Mouse (Mus musculus) testis, postnatal 10 days (tissue): ENCODE measurements at regions not wholly inside any gene's neighbourhood (a gene's known extent, or its start where the extent isn't known, plus 50 kb on each side); places are given as distances from the start of the nearest gene placed in this dataset.

Source experiments
- DNase-seq: peaks from one replicate; pipeline ENCODE4 v3.0.0; 2021; ENCODE audit warnings: low spot score

GRCm38 (mm10) chr14:24827381-24828031 lies 340.6 kb downstream of the Rps24 start:
- DNase-seq = no peak

- no peak for DNase-seq
These were observed 342.1 kb downstream of the Rps24 start for GRCm38 (mm10) chr14:24829001-24829400.

GRCm38 (mm10) chr14:24833211-24833610 lies 346.3 kb downstream of the Rps24 start:
- no peak for DNase-seq

GRCm38 (mm10) chr14:24838219-24838618 lies 351.3 kb downstream of the Rps24 start:
- no peak for DNase-seq

GRCm38 (mm10) chr14:24839056-24839455 lies 352.1 kb downstream of the Rps24 start:
- no peak for DNase-seq

- DNase-seq = no peak
These were observed 355.0 kb downstream of the Rps24 start for GRCm38 (mm10) chr14:24841715-24842496.

- DNase-seq = no peak
These were observed 356.7 kb downstream of the Rps24 start for GRCm38 (mm10) chr14:24843626-24844025.

- DNase-seq = no peak
These were observed 363.6 kb downstream of the Rps24 start for GRCm38 (mm10) chr14:24850491-24850890.

- no peak for DNase-seq
These were observed 367.5 kb downstream of the Rps24 start for GRCm38 (mm10) chr14:24854459-24854858.

- DNase-seq = peak; percentile 22
These were observed 375.2 kb downstream of the Rps24 start for GRCm38 (mm10) chr14:24862171-24862570.

- peak; percentile 32 for DNase-seq
These were observed 375.7 kb downstream of the Rps24 start for GRCm38 (mm10) chr14:24862661-24863060.

GRCm38 (mm10) chr14:24863116-24863515 lies 376.2 kb downstream of the Rps24 start:
- DNase-seq = peak; percentile 41

GRCm38 (mm10) chr14:24865579-24866230 lies 378.8 kb downstream of the Rps24 start:
- DNase-seq = peak; percentile 46

- DNase-seq = no peak
These were observed 380.9 kb downstream of the Rps24 start for GRCm38 (mm10) chr14:24867816-24868215.

- DNase-seq = no peak
These were observed 381.8 kb downstream of the Rps24 start for GRCm38 (mm10) chr14:24868756-24869155.

GRCm38 (mm10) chr14:24870246-24870645 lies 383.3 kb downstream of the Rps24 start:
- no peak for DNase-seq

GRCm38 (mm10) chr14:24871392-24871998 lies 384.6 kb downstream of the Rps24 start:
- DNase-seq = no peak

GRCm38 (mm10) chr14:24872931-24873330 lies 386.0 kb downstream of the Rps24 start:
- DNase-seq = peak; percentile 34

GRCm38 (mm10) chr14:24873406-24873805 lies 386.5 kb downstream of the Rps24 start:
- peak; percentile 16 for DNase-seq

GRCm38 (mm10) chr14:24874426-24875155 lies 387.7 kb downstream of the Rps24 start:
- DNase-seq = peak; percentile 36

GRCm38 (mm10) chr14:24875156-24875545 lies 388.2 kb downstream of the Rps24 start:
- DNase-seq = no peak

GRCm38 (mm10) chr14:24875934-24876333 lies 389.0 kb downstream of the Rps24 start:
- no peak for DNase-seq
